Mouse (Mus musculus): Measurements from ENCODE around the gene Ganc. TPM values are rescaled to one million over a fixed set of nuclear protein-coding genes. Genes with fewer than 3 reads are reported as not detected.

Ganc gene
- polyA plus RNA-seq, 1 experiment = 10.4 TPM

DNA sequence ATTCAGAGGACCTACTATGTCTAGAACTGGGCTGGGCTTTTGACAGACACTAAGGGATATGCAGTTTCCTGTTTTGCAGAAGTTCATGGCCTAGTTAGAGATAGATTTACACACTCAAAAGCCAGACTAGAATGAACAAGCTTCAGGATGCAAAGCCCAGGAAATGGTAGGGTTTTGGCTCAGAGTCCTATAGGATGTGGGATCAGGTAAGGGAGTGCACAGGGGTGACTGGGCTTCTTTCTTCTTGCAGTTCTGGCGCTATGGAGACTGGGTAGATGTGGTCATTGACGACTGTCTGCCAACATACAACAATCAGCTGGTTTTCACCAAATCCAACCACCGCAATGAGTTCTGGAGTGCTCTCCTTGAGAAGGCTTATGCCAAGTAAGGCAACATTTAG, 80.5 kb downstream of the Ganc start:
- TF ChIP-seq CTCF (IDR thresholded peaks at IDR 0.05; ENCODE audit: low read depth, low read length) (no peak), POLR2A (IDR thresholded peaks at IDR 0.05; ENCODE audit: borderline replicate concordance, low read depth, low read length) (no peak)
- Histone ChIP-seq H3K4me3 (ENCODE audit: insufficient read depth, low read length) (no peak overlapping the region), H3K4me1 (ENCODE audit: control insufficient read depth, insufficient read depth, low read length) (peaks cover 26% of the 10 kb centered on the region), H3K27ac (ENCODE audit: insufficient read depth, low read depth, low read length) (no peak overlapping the region)

DNA sequence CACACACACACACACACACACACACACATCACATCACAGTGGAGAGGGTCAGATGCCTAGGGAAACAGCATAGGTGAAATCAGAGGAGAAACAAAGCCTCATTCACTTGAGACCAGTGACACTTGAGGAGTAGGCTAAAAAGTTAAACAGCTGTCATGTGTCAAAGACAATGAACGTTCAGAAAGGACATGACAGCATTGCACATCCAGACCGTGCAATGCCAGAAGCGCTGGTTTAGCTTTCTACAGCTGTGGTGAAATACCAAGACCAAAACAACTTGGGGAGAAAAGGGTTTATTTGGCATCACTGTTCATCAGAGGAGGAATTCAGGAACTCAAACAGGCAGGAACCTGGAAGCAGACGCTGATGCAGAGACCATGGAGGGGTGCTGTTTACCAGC, 89.6 kb downstream of the Ganc start:
- Histone ChIP-seq H3K4me1 (ENCODE audit: control insufficient read depth, insufficient read depth, low read length) (no peaks in the 10 kb centered on the region; the same call in 1 of the 2 replicates), H3K4me3 (ENCODE audit: insufficient read depth, low read length) (no peak overlapping the region), H3K27ac (ENCODE audit: insufficient read depth, low read depth, low read length) (no peak overlapping the region)
- TF ChIP-seq CTCF (IDR thresholded peaks at IDR 0.05; ENCODE audit: low read depth, low read length) (no peak), POLR2A (IDR thresholded peaks at IDR 0.05; ENCODE audit: borderline replicate concordance, low read depth, low read length) (no peak)

DNA sequence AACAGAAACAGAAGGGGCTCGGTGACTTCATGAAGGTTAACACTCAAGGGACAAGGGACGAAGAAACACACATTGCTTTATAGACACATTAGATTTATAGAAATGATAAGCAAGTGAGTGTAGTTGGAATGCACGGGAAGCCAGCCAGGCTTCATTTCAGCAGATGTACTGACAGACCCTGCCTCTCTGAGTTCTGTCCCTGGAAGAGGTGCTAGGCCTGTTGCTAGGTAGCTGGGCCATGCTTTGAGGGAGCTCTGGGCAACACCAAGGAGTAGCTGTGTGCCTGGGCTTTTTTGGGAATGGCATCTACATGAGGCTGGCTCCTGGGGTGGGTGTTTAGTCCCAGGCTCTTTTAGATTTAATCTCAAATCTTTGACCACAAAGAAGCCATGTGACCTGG, 92.8 kb downstream of the Ganc start:
- H3K4me1 ChIP-seq (ENCODE audit: control insufficient read depth, insufficient read depth, low read length) = no peaks in the 10 kb centered on the region
- TF ChIP-seq POLR2A (IDR thresholded peaks at IDR 0.05; ENCODE audit: borderline replicate concordance, low read depth, low read length) = no peak
- no peak for TF ChIP-seq CTCF (IDR thresholded peaks at IDR 0.05; ENCODE audit: low read depth, low read length)
- no peak overlapping the region for H3K27ac ChIP-seq (ENCODE audit: insufficient read depth, low read depth, low read length)
- no peak overlapping the region for H3K4me3 ChIP-seq (ENCODE audit: insufficient read depth, low read length)

DNA sequence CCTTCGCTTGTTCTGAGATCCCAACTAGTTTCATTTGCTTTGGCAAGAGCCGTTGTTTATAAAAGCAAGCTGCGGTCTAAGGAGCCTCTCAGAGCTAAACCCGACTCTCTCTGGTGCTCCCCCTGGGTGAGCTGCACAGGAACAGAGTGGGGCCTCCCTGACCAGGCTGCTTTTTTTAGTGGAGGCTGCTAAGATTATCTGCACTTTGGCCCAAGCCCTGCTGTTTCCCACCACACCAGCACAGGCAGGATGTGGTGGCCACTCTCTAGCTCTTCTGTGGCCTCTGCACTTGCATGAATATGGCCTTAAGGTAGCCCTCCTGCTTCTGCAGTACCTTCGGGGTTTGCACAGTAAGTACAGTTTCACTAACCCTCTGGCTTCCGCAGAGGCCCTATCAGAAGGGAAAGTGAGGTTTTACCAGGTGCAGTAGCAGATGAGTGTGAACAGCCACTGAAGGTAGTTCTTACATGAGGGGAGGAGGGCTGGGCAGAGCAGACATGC, 96.3 kb downstream of the Ganc start:
- no peak for TF ChIP-seq CTCF (IDR thresholded peaks at IDR 0.05; ENCODE audit: low read depth, low read length)
- H3K4me3 ChIP-seq (ENCODE audit: insufficient read depth, low read length) = no peak overlapping the region
- no peak overlapping the region for H3K27ac ChIP-seq (ENCODE audit: insufficient read depth, low read depth, low read length)
- no peaks in the 10 kb centered on the region for H3K4me1 ChIP-seq (ENCODE audit: control insufficient read depth, insufficient read depth, low read length)

DNA sequence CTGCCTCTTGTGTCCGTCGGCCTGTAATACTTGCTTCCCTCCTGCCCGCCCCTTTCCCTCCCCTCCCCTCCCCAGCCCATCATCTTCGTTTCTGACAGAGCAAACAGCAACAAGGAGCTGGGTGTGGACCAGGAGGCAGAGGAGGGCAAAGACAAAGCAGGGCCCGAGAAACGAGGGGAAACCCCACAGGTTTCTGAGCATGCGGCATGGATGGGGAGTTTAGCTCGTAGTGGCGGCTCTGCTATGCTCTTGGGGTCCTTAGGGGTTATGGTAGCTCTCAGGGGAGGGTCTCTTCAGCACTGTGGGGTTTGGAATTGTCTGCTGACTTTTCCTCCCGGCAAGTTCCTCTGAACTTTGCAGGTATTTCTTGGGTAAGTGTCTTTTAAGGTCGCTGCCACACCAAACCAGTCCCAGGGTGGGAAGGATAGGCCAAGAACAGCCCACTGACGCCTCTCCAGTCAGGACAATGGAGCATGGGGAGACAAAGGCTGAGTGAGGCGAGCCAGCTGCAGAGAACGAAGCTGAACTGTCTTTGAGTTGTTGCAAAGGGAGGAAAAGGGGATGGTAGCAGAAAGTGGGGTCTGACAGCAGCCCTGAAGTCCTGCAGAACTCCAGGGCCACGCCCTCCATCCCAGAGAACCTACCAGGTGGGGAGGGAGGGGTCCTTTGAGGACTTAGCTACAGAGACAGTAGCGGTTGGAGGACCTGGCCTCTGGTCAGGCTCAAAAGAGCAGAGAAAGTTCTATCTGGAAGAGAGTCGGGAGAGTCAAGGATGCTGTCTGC, 97.6 kb downstream of the Ganc start:
- no peaks in the 10 kb centered on the region for H3K4me1 ChIP-seq (ENCODE audit: control insufficient read depth, insufficient read depth, low read length)
- H3K27ac ChIP-seq (ENCODE audit: insufficient read depth, low read depth, low read length) = no peak overlapping the region
- H3K4me3 ChIP-seq (ENCODE audit: insufficient read depth, low read length) = no peak overlapping the region
- TF ChIP-seq CTCF (IDR thresholded peaks at IDR 0.05; ENCODE audit: low read depth, low read length) = no peak
- TF ChIP-seq POLR2A (IDR thresholded peaks at IDR 0.05; ENCODE audit: borderline replicate concordance, low read depth, low read length) = no peak

DNA sequence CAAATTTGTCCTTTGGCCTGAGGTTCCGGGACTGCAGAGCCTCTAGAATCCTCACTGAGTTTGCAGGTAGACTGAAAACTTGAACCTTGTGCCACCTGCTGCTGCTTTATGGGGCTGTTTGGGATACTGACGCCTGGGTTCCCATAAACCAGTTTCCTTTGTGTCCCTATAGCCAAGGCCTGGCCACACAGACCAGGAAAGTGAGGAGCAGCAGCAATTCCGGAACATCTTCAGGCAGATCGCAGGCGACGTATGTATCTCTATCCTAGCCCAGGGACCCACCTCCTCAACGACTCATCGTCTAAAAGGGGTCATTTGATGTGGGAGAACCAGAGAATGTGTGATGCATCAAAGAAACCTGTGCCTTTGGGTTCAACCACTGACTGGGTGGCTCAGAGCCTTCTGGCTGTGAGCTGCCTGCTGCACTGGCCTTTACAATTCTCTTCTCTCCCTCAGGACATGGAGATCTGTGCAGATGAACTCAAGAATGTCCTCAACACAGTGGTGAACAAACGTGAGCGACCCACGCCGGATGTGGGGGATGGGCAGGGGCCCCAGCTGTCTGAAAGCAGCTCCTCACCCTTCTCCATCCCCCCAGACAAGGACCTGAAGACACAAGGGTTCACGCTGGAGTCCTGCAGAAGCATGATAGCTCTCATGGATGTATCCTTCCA, 98.4 kb downstream of the Ganc start:
- no peak overlapping the region for H3K27ac ChIP-seq (ENCODE audit: insufficient read depth, low read depth, low read length)
- H3K4me3 ChIP-seq (ENCODE audit: insufficient read depth, low read length) = no peak overlapping the region
- no peaks in the 10 kb centered on the region for H3K4me1 ChIP-seq (ENCODE audit: control insufficient read depth, insufficient read depth, low read length)
- TF ChIP-seq POLR2A (IDR thresholded peaks at IDR 0.05; ENCODE audit: borderline replicate concordance, low read depth, low read length) (no peak), CTCF (IDR thresholded peaks at IDR 0.05; ENCODE audit: low read depth, low read length) (no peak)

DNA sequence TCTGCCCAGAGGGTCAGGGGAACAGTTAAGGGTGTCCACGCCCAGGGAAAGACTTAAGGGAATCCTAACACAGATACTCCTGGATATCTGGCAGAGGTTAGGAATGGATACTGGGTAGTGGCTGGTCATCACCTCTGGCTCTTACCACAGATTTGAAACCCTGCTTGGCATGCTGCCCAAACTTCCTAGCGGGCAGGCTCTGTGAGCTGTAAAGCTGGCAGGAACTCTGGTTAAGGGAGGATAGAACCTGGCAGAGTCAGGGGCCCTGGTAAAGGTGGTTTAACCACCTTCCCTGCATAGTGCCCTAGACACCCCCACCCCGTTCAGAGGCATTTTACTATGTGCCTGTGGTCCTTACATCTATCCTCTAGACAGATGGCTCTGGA, 98.9 kb downstream of the Ganc start:
- no peak overlapping the region for H3K27ac ChIP-seq (ENCODE audit: insufficient read depth, low read depth, low read length)
- H3K4me3 ChIP-seq (ENCODE audit: insufficient read depth, low read length) = no peak overlapping the region
- H3K4me1 ChIP-seq (ENCODE audit: control insufficient read depth, insufficient read depth, low read length) = no peaks in the 10 kb centered on the region
- TF ChIP-seq CTCF (IDR thresholded peaks at IDR 0.05; ENCODE audit: low read depth, low read length) (no peak), POLR2A (IDR thresholded peaks at IDR 0.05; ENCODE audit: borderline replicate concordance, low read depth, low read length) (no peak)

DNA sequence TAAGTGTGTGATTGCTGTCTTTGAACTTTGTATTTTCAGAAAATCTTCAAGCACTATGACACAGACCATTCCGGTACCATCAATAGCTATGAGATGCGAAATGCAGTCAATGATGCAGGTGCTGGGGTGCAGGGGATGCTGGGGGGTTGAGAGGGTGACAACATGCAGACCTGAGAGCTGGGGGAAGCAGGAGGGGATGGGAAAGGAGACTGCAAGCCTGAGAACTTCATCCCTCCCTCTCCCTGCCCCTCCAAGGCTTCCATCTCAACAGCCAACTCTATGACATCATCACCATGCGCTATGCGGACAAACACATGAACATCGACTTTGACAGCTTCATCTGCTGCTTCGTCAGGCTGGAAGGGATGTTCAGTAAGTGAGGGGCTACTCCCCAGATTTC, 99.4 kb downstream of the Ganc start:
- Histone ChIP-seq H3K4me3 (ENCODE audit: insufficient read depth, low read length) (no peak overlapping the region), H3K27ac (ENCODE audit: insufficient read depth, low read depth, low read length) (no peak overlapping the region), H3K4me1 (ENCODE audit: control insufficient read depth, insufficient read depth, low read length) (no peaks in the 10 kb centered on the region)
- TF ChIP-seq CTCF (IDR thresholded peaks at IDR 0.05; ENCODE audit: low read depth, low read length) (no peak), POLR2A (IDR thresholded peaks at IDR 0.05; ENCODE audit: borderline replicate concordance, low read depth, low read length) (no peak)

DNA sequence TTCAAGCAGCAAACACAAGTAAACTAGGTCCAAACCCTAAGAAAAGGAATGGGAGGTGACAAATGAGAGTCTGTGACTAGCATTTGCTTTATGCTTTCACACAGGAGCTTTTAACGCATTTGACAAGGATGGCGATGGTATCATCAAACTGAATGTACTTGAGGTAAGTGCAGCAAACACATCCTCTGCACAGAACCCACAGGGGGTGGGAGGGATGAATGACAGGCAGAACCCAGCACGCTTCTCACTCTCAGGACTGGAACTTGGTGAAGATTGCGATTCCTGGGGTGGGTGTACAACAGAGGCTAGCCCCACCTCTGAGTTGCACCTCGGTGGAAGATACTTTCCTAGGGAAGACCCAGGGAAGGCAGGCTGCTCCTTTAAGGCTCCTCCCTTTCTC, 100.3 kb downstream of the Ganc start:
- no peak overlapping the region for H3K4me3 ChIP-seq (ENCODE audit: insufficient read depth, low read length)
- H3K27ac ChIP-seq (ENCODE audit: insufficient read depth, low read depth, low read length) = no peak overlapping the region
- TF ChIP-seq CTCF (IDR thresholded peaks at IDR 0.05; ENCODE audit: low read depth, low read length) (no peak), POLR2A (IDR thresholded peaks at IDR 0.05; ENCODE audit: borderline replicate concordance, low read depth, low read length) (no peak)
- no peaks in the 10 kb centered on the region for H3K4me1 ChIP-seq (ENCODE audit: control insufficient read depth, insufficient read depth, low read length)

Other genes with a start within 250 kb of the Ganc start
- 327 and 347 TPM in 2 replicates for gene Ehd4, start 249.3 kb upstream of the Ganc start, polyA plus RNA-seq (2012; ENCODE audit: insufficient read depth, insufficient read length, missing spikeins)
- gene Pla2g4e, start 158.6 kb upstream of the Ganc start, polyA plus RNA-seq (2012; ENCODE audit: insufficient read depth, insufficient read length, missing spikeins) = not detected in 2 replicates
- gene Pla2g4d, start 114.7 kb upstream of the Ganc start, polyA plus RNA-seq (2012; ENCODE audit: insufficient read depth, insufficient read length, missing spikeins) = not detected in 2 replicates
- not detected in 2 replicates for gene Pla2g4f, start 89.7 kb upstream of the Ganc start, polyA plus RNA-seq (2012; ENCODE audit: insufficient read depth, insufficient read length, missing spikeins)
- 61.7 and 72.9 TPM in 2 replicates for gene Vps39, start 50.8 kb upstream of the Ganc start, polyA plus RNA-seq (2012; ENCODE audit: insufficient read depth, insufficient read length, missing spikeins)
- gene Tmem87a, start 217 bp downstream of the Ganc start, polyA plus RNA-seq (2012; ENCODE audit: insufficient read depth, insufficient read length, missing spikeins) = 35.3 and 37.1 TPM in 2 replicates
- gene Capn3, start 52.1 kb downstream of the Ganc start, polyA plus RNA-seq (2012; ENCODE audit: insufficient read depth, insufficient read length, missing spikeins) = 0.45 TPM in 1 of 2 replicates, not detected in the other
- gene Zfp106, start 159.9 kb downstream of the Ganc start, polyA plus RNA-seq (2012; ENCODE audit: insufficient read depth, insufficient read length, missing spikeins) = 66.2 and 79.1 TPM in 2 replicates
- gene Snap23, start 163.8 kb downstream of the Ganc start, polyA plus RNA-seq (2012; ENCODE audit: insufficient read depth, insufficient read length, missing spikeins) = 248 and 266 TPM in 2 replicates
- 9.5 and 10.3 TPM in 2 replicates for gene Haus2, start 205.5 kb downstream of the Ganc start, polyA plus RNA-seq (2012; ENCODE audit: insufficient read depth, insufficient read length, missing spikeins)
- gene Lrrc57, start 205.6 kb downstream of the Ganc start, polyA plus RNA-seq (2012; ENCODE audit: insufficient read depth, insufficient read length, missing spikeins) = 17.5 and 18.3 TPM in 2 replicates
- 71.4 and 75.3 TPM in 2 replicates for gene Stard9, start 225.2 kb downstream of the Ganc start, polyA plus RNA-seq (2012; ENCODE audit: insufficient read depth, insufficient read length, missing spikeins)

All from bone marrow macrophage, adult 2 months (primary cell).